Mouse (Mus musculus) olfactory bulb, adult 2 months (tissue): ENCODE data around the gene Gm20661.

Experiments used
- CTCF ChIP-seq: fragments of 200-500 bp; IDR thresholded peaks from 2 replicates; pipeline ENCODE4 v1.5.1; 2012; ENCODE audit warnings: low read depth, mild to moderate bottlenecking, low read length, moderate library complexity; ENCODE audit not compliant: insufficient read depth
- POLR2A ChIP-seq: fragments of 200-500 bp; IDR thresholded peaks from 2 replicates; pipeline ENCODE4 v1.6.1; 2012; ENCODE audit warnings: mild to moderate bottlenecking, low read depth, low read length, moderate library complexity; ENCODE audit not compliant: insufficient read depth

- no peak for TF ChIP-seq CTCF
- TF ChIP-seq POLR2A: no peak
Observed at GRCm38 (mm10) chr9:108023216-108023615, 40.4 kb downstream of the Gm20661 start.
